Comparison of ENCODE assay signal across 7 mouse cellular contexts in the genomic region with DNA sequence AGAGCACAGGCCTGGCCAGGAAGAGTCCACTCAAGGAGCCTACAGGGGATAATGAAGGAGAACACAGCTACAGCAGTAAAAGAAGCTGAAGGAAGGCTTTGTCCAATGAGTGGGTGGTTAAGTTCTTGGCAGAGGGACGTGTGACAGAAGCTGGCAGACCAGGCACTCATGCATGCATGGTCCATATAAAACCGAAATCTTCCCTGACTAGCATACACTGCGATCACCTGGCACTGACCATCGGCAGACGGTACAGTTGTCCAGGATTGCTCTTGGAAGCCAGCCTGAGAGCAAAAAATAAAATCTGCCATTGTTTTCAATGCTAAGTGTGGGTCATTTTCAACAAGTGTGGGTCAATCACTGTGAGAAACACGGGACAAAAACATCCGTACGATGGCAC.
"Had no signal": no experiment of that assay in that cellular context is flagged by ENCODE, and none has a peak within 500 bp of the region (broad histone marks: within the 10 kb centered on the region; RNA-seq: fewer than 3 reads in every experiment).

No protein-coding gene starts in this region.

- DNase-seq: kidney, postnatal 25 days; lung, embryonic 14.5 days; lung, postnatal 10 days; lung, postnatal 4 days; midbrain, embryonic 14.5 days; right cerebral cortex, adult 18-20 months; right cerebral cortex, postnatal 25 days had no signal
